Mouse (Mus musculus) thymus, adult 2 months (tissue): Measurements from ENCODE around the gene L1cam. TPM values are rescaled to one million over a fixed set of nuclear protein-coding genes. Genes with fewer than 3 reads are reported as not detected.
A peak's percentile ranks its signal among the peaks of the same experiment; 100 is the strongest.

ENCODE experiments used
- DNase-seq: peaks from one replicate; pipeline ENCODE4 v3.0.0; 2021
- H3K27ac ChIP-seq: fragments of 200-500 bp; 2 replicates; pipeline ENCODE4 v1.5.1; 2012; ENCODE audit warnings: low read length, control low read depth; ENCODE audit not compliant: control insufficient read depth, insufficient read depth
- H3K27me3 ChIP-seq: fragments of 200-500 bp; 2 replicates; pipeline ENCODE4 v1.6.1; 2012; ENCODE audit warnings: mild to moderate bottlenecking, low read length, moderate library complexity, mixed read lengths; ENCODE audit not compliant: control insufficient read depth, insufficient read depth
- H3K36me3 ChIP-seq: fragments of 200-500 bp; 2 replicates; pipeline ENCODE4 v1.6.1; 2012; ENCODE audit warnings: mild to moderate bottlenecking, low read length, moderate library complexity; ENCODE audit not compliant: control insufficient read depth, insufficient read depth
- H3K4me1 ChIP-seq: fragments of 200-500 bp; replicated peaks from 2 replicates; pipeline ENCODE4 v1.6.1; 2012; ENCODE audit warnings: low read length; ENCODE audit not compliant: control insufficient read depth, insufficient read depth
- H3K4me3 ChIP-seq: fragments of 200-500 bp; 2 replicates; pipeline ENCODE4 v1.5.1; 2012; ENCODE audit warnings: mild to moderate bottlenecking, low read length, control low read depth, moderate library complexity; ENCODE audit not compliant: control insufficient read depth, insufficient read depth
- CTCF ChIP-seq: fragments of 200-500 bp; IDR thresholded peaks from 2 replicates; pipeline ENCODE4 v1.5.1; 2012; ENCODE audit warnings: mild to moderate bottlenecking, control low read depth, low read length, moderate library complexity, borderline replicate concordance; ENCODE audit not compliant: control insufficient read depth, poor library complexity, insufficient read depth; ENCODE audit errors: extremely low read depth
- POLR2A ChIP-seq: fragments of 200-500 bp; IDR thresholded peaks from 2 replicates; pipeline ENCODE4 v1.6.1; 2012; ENCODE audit warnings: mild to moderate bottlenecking, low read length, control low read depth, moderate library complexity; ENCODE audit not compliant: control insufficient read depth, poor library complexity, insufficient read depth; ENCODE audit errors: extremely low read depth
- WGBS: fragments of 180-500 bp; shearing (Covaris S2); methylation state at CpG from one replicate; pipeline ENCODE4 v1.1.7; 2018; 5-methylcytosine and 5-hydroxymethylcytosine counted together
- polyA plus RNA-seq: library from polyadenylated mRNA; depleted of rRNA; stranded (reverse); fragments of >200 nt; gene quantifications from 2 replicates; pipeline ENCODE4 v1.2.3, GENCODE M21; 2012

L1cam gene
- polyA plus RNA-seq, 1 experiment = 7.5 TPM

DNA sequence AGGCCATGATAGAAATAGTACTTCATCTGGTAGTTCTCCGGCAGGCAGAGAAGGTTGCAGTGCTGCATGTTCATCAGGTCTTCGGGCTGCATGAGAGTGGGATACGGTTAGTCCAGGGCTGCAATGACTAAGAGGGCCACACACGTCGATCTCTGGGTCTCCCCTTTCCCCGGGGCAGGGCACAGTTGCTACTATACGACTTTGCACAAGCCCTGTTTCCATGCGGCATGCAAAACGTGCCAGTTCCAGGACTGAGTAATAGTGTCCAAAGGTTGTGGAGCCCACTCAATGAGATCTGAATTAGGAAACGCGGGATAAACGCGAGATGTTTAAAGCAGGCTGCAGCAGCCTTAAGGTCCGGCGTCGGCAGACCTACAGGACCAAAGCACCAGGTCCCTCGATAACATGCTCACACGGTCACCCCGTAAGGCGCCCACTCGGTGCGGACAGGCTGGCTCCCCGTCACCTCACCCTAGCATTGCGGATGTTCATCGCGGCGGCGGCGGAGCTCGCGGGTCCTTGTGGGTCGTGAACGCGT, 25.4 kb upstream of the L1cam start:
- peak overlapping the region; percentile 42; the same call in 1 of the 2 replicates for H3K27ac ChIP-seq
- DNase-seq = no peak
- WGBS = 0% methylated on average over 34 of the region's 34 CpGs
- peak overlapping the region; percentile 99 for H3K4me3 ChIP-seq
- H3K4me1 ChIP-seq = no peaks in the 10 kb centered on the region
- no peak for TF ChIP-seq POLR2A
- TF ChIP-seq CTCF = no peak
- no peaks in the 10 kb centered on the region for H3K27me3 ChIP-seq
- peaks cover 15% of the 10 kb centered on the region for H3K36me3 ChIP-seq

- Histone ChIP-seq H3K27me3 (no peaks in the 10 kb centered on the region), H3K27ac (no peak overlapping the region), H3K36me3 (peaks cover 15% of the 10 kb centered on the region), H3K4me3 (no peak overlapping the region), H3K4me1 (peaks cover 7% of the 10 kb centered on the region)
- no peak for DNase-seq
- 97% methylated on average over 5 of the region's 5 CpGs for WGBS
- TF ChIP-seq CTCF (no peak), POLR2A (no peak)
Observed at GRCm38 (mm10) chrX:73918631-73919030, 22.7 kb upstream of the L1cam start.

GRCm38 (mm10) chrX:73916945-73917344, 21.0 kb upstream of the L1cam start:
- TF ChIP-seq CTCF = no peak
- no peak for TF ChIP-seq POLR2A
- 91% methylated on average over 8 of the region's 8 CpGs for WGBS
- Histone ChIP-seq H3K27me3 (no peaks in the 10 kb centered on the region), H3K36me3 (peaks cover 15% of the 10 kb centered on the region), H3K4me1 (peaks cover 18% of the 10 kb centered on the region), H3K4me3 (no peak overlapping the region), H3K27ac (no peak overlapping the region)
- DNase-seq = no peak

DNA sequence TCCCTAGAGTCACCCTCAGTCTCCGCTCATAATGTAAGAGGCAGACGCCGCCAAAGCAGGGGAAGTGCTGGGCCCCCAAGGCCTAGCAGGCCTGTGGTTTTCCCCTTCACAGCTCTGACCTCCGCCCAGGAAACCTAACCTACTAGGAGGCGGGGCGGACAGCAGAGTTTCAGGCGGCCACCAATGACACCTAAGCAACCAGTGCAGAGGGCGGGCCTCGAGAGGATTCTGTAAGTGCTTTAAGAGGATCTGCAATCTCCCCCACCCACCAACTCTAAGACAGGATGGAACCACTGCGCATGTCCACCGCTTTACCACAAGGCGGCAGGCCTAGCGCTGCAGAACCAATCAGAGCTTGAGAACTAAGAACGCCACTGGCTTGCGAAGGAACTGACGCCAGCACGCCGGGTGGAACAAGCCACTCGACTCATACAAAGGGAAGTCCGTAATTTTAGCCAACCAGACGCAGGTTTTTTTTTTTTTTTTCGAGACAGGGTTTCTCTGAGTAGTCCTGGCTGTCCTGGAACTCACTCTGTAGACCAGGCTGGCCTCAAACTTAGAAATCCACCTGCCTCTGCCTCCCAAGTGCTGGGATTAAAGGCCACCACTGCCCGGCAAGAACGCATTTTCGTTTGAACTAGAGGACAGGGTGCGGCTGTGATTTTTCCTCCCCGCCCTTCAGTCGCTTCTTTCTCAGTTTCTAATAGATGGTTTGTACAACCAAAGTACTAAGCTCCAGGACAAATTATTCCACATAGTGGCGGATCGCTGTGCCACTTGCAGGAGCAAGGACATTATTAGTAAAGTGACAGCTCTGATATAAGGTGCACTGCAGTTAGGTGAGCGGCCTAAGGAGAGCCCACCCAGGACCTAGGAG, 19.2 kb upstream of the L1cam start:
- TF ChIP-seq POLR2A (peak; percentile 85), CTCF (peak; percentile 44; the same call in 1 of the 2 replicates)

GRCm38 (mm10) chrX:73911588-73911987, 15.7 kb upstream of the L1cam start:
- Histone ChIP-seq H3K27me3 (no peaks in the 10 kb centered on the region), H3K4me3 (peak overlapping the region; percentile 89), H3K36me3 (no peaks in the 10 kb centered on the region; the same call in 1 of the 2 replicates), H3K27ac (peak overlapping the region; percentile 100), H3K4me1 (peaks cover 26% of the 10 kb centered on the region)
- peak; percentile 74 for DNase-seq
- 6% methylated on average over 2 of the region's 2 CpGs for WGBS
- TF ChIP-seq CTCF (no peak), POLR2A (no peak)

More for the DNA sequence above, 19.2 kb upstream of the L1cam start:
- H3K27ac ChIP-seq = peak overlapping the region; percentile 95
- peak overlapping the region; percentile 35 for H3K4me3 ChIP-seq
- 11% methylated on average over 31 of the region's 31 CpGs for WGBS
- DNase-seq = peak; percentile 88
- H3K36me3 ChIP-seq = peaks cover 15% of the 10 kb centered on the region
- no peaks in the 10 kb centered on the region for H3K27me3 ChIP-seq
- H3K4me1 ChIP-seq = peaks cover 21% of the 10 kb centered on the region

DNA sequence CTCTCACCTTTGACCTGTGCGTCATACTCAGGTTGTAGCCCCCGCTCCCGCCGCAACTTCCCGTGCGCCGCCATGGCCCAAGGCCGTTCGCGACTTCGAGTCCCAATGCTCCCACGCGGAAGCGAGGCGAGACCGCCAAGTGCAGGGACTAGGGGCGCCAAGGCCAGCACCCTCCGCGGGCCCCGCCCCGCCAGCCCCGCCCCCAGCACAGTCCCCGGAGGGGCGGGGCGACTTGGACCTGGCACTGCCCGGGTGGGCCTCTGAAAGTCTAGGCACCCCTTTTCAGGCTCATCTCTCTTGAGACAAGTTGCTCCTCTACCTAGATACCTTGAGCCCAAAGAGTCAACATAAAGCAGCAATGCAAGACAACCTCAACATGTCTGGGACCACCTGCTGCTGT, 15.3 kb upstream of the L1cam start:
- H3K27ac ChIP-seq = peak overlapping the region; percentile 99
- peak; percentile 78 for DNase-seq

More for the DNA sequence above, 15.3 kb upstream of the L1cam start:
- peak overlapping the region; percentile 89 for H3K4me3 ChIP-seq
- under 1% methylated on average over 15 of the region's 26 CpGs for WGBS
- H3K27me3 ChIP-seq = no peaks in the 10 kb centered on the region
- no peak for TF ChIP-seq CTCF
- peak; percentile 90 for TF ChIP-seq POLR2A
- H3K36me3 ChIP-seq = peaks cover 4% of the 10 kb centered on the region; the same call in 1 of the 2 replicates
- peaks cover 26% of the 10 kb centered on the region for H3K4me1 ChIP-seq
